Mouse (Mus musculus) cerebellum, adult 2 months (tissue): ENCODE measurements around the gene Ercc6l2.
"Not testable (repeated sequence)": the region's sequence is repeated elsewhere in the genome, so short reads cannot be mapped to it uniquely, and the experiment has no call there.

Experiments
- CTCF ChIP-seq: fragments of 200-500 bp; IDR thresholded peaks from 2 replicates; pipeline ENCODE4 v1.5.1; 2011; ENCODE audit warnings: low read depth, mild to moderate bottlenecking, control low read depth, low read length, moderate library complexity, borderline replicate concordance; ENCODE audit not compliant: insufficient read depth
- POLR2A ChIP-seq: fragments of 200-500 bp; IDR thresholded peaks from 2 replicates; pipeline ENCODE4 v1.6.1; 2011; ENCODE audit warnings: low read length, control low read depth, borderline replicate concordance; ENCODE audit not compliant: insufficient read depth

DNA sequence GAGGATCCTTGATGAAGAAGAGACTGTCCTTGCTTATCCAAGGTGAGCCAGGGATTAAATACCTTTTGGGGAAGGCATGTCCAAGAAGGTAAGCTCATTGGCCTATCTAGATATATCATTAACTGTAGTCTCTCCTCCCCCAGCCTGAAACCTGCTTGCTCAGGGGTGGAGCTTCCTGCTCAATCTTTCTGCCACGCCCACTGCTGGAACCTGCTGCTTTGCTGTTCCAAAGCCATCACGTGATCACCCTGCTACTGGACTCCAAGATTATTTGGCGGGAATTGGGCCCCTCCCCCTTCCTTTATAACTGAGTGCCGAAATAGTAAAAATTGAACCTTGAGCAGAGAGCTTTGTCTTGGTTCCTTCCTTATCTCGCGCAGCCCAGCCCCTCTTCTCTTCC lies 109.0 kb downstream of the Ercc6l2 start:
- TF ChIP-seq CTCF, POLR2A: not testable (repeated sequence)
